Mouse (Mus musculus): ENCODE results near the gene Kcnc1. TPM values are rescaled to one million over a fixed set of nuclear protein-coding genes. Genes with fewer than 3 reads are reported as not detected.

The Kcnc1 gene
- polyA plus RNA-seq, 1 experiment from 2014 or later, result 0.03 TPM

GRCm38 (mm10) chr7:46397732-46398333 lies 1.5 kb downstream of the Kcnc1 start:
- Histone ChIP-seq H3K9me3 (replicated peaks) (no peaks in the 10 kb centered on the region), H3K4me3 (no peak overlapping the region), H3K27me3 (ENCODE audit: low read depth, poor library complexity, severe bottlenecking) (peaks cover 95% of the 10 kb centered on the region), H3K4me1 (peaks cover 26% of the 10 kb centered on the region), H3K36me3 (no peaks in the 10 kb centered on the region), H3K27ac (no peak overlapping the region)
- WGBS, result 13% methylated on average over 70 of the region's 70 CpGs
- no peak for DNase-seq (ENCODE audit: low spot score)

GRCm38 (mm10) chr7:46398612-46399011 lies 2.3 kb downstream of the Kcnc1 start:
- Histone ChIP-seq H3K36me3 (no peaks in the 10 kb centered on the region), H3K9me3 (replicated peaks) (no peaks in the 10 kb centered on the region), H3K4me1 (peaks cover 26% of the 10 kb centered on the region), H3K27ac (no peak overlapping the region), H3K27me3 (ENCODE audit: low read depth, poor library complexity, severe bottlenecking) (peaks cover 87% of the 10 kb centered on the region), H3K4me3 (no peak overlapping the region)
- 60% methylated on average over 4 of the region's 4 CpGs for WGBS
- DNase-seq (ENCODE audit: low spot score), result no peak

DNA sequence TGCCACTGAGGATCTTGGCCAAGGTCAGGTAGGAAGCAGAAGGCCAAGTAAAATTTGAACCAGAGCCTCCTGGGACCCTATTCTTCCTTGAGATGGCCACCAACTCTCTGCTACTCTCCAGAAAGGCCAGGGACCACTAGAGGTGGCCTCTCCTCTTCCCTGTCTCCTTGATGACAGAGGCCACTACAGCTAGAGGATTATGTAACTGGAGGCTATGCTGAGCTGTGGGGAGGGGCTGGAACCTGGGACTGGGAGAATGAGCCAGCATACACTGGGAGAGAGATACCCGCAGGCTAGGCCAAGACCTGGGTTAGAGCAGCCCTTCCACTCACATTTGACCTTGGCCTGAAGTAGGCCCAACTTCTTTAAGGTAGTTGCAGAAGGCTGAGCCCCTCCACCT lies 3.4 kb downstream of the Kcnc1 start:
- DNase-seq (ENCODE audit: low spot score), result no peak
- no peak overlapping the region for H3K4me3 ChIP-seq
- no peaks in the 10 kb centered on the region for H3K36me3 ChIP-seq
- no peaks in the 10 kb centered on the region for H3K9me3 ChIP-seq (replicated peaks)
- 80% methylated on average over 1 of the region's 1 CpGs for WGBS
- no peak overlapping the region for H3K27ac ChIP-seq
- peaks cover 26% of the 10 kb centered on the region for H3K4me1 ChIP-seq
- peaks cover 77% of the 10 kb centered on the region for H3K27me3 ChIP-seq (ENCODE audit: low read depth, poor library complexity, severe bottlenecking)

DNA sequence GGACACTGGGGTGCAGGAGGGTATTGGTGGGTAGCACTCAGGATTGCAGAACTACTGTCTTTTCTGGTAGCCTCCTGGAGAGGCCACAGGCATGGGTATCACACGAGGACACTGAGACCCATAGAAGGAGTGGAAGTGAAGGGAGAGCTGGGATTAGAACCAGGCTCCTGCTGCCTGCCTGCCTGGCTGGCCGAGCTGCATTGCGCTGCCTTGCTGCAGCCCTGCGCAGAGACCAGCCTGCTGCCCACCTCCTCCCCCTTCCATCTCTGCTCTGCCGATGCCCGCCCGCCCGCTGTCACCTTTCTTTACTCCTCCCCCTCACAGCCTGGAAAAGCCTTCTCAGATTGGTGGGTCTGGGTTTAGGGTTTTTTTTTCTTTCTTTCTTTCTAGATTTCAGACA lies 4.0 kb downstream of the Kcnc1 start:
- Histone ChIP-seq H3K4me1 (peaks cover 26% of the 10 kb centered on the region), H3K27ac (no peak overlapping the region), H3K4me3 (no peak overlapping the region), H3K27me3 (ENCODE audit: low read depth, poor library complexity, severe bottlenecking) (peaks cover 77% of the 10 kb centered on the region), H3K36me3 (no peaks in the 10 kb centered on the region), H3K9me3 (replicated peaks) (no peaks in the 10 kb centered on the region)
- 35% methylated on average over 8 of the region's 8 CpGs for WGBS
- DNase-seq (ENCODE audit: low spot score), result no peak

GRCm38 (mm10) chr7:46401371-46402180 lies 5.3 kb downstream of the Kcnc1 start:
- peaks cover 15% of the 10 kb centered on the region for H3K4me1 ChIP-seq
- no peak for DNase-seq (ENCODE audit: low spot score)
- H3K4me3 ChIP-seq, result no peak overlapping the region
- no peaks in the 10 kb centered on the region for H3K9me3 ChIP-seq (replicated peaks)
- WGBS, result 69% methylated on average over 3 of the region's 3 CpGs
- H3K36me3 ChIP-seq, result no peaks in the 10 kb centered on the region
- no peak overlapping the region for H3K27ac ChIP-seq
- H3K27me3 ChIP-seq (ENCODE audit: low read depth, poor library complexity, severe bottlenecking), result peaks cover 68% of the 10 kb centered on the region

GRCm38 (mm10) chr7:46403616-46404485 lies 7.6 kb downstream of the Kcnc1 start:
- no peaks in the 10 kb centered on the region for H3K9me3 ChIP-seq (replicated peaks)
- no peaks in the 10 kb centered on the region for H3K36me3 ChIP-seq
- no peak for DNase-seq (ENCODE audit: low spot score)
- H3K4me1 ChIP-seq, result no peaks in the 10 kb centered on the region
- H3K27me3 ChIP-seq (ENCODE audit: low read depth, poor library complexity, severe bottlenecking), result peaks cover 45% of the 10 kb centered on the region
- WGBS, result 84% methylated on average over 15 of the region's 15 CpGs
- H3K4me3 ChIP-seq, result no peak overlapping the region
- no peak overlapping the region for H3K27ac ChIP-seq

- no peaks in the 10 kb centered on the region for H3K4me1 ChIP-seq
- H3K9me3 ChIP-seq (replicated peaks), result no peaks in the 10 kb centered on the region
- DNase-seq (ENCODE audit: low spot score), result no peak
- peaks cover 37% of the 10 kb centered on the region for H3K27me3 ChIP-seq (ENCODE audit: low read depth, poor library complexity, severe bottlenecking)
- 75% methylated on average over 7 of the region's 7 CpGs for WGBS
- H3K27ac ChIP-seq, result no peak overlapping the region
- H3K4me3 ChIP-seq, result no peak overlapping the region
- no peaks in the 10 kb centered on the region for H3K36me3 ChIP-seq
Measured at GRCm38 (mm10) chr7:46404756-46405155, 8.5 kb downstream of the Kcnc1 start.

GRCm38 (mm10) chr7:46408606-46409005 lies 12.3 kb downstream of the Kcnc1 start:
- H3K27ac ChIP-seq, result no peak overlapping the region
- no peaks in the 10 kb centered on the region for H3K9me3 ChIP-seq (replicated peaks)
- H3K36me3 ChIP-seq, result no peaks in the 10 kb centered on the region
- H3K4me1 ChIP-seq, result no peaks in the 10 kb centered on the region
- peaks cover 17% of the 10 kb centered on the region for H3K27me3 ChIP-seq (ENCODE audit: low read depth, poor library complexity, severe bottlenecking)
- no peak overlapping the region for H3K4me3 ChIP-seq
- no peak for DNase-seq (ENCODE audit: low spot score)
- 85% methylated on average over 9 of the region's 9 CpGs for WGBS

GRCm38 (mm10) chr7:46409204-46409789 lies 13.0 kb downstream of the Kcnc1 start:
- Histone ChIP-seq H3K9me3 (replicated peaks) (no peaks in the 10 kb centered on the region), H3K36me3 (no peaks in the 10 kb centered on the region), H3K27ac (no peak overlapping the region), H3K27me3 (ENCODE audit: low read depth, poor library complexity, severe bottlenecking) (peaks cover 17% of the 10 kb centered on the region), H3K4me3 (no peak overlapping the region), H3K4me1 (no peaks in the 10 kb centered on the region)
- 46% methylated on average over 12 of the region's 12 CpGs for WGBS
- DNase-seq (ENCODE audit: low spot score), result no peak

DNA sequence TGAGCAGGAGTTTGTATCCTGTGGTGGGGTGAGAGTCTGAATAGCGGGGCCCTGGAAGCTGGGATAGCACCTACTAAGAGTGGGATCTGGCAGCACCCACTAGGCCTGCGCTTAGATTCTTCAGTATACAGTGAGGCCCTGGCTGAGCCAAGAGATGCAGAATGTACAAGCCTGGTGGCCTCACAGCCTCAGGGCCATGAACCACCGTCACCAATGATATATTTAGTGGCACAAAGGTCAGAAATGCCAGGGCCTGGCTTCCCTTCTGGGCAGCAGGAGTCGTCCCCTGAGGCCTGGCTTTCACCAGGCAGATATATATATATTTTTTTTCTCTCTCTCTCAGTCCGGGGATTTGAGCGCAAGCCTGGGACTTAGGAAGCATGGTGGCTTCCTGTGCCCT lies 14.4 kb downstream of the Kcnc1 start:
- Histone ChIP-seq H3K4me3 (no peak overlapping the region), H3K9me3 (replicated peaks) (no peaks in the 10 kb centered on the region), H3K27me3 (ENCODE audit: low read depth, poor library complexity, severe bottlenecking) (0 out of 2 replicates have a peak, but pooled peaks cover 6% of the 10 kb centered on the region), H3K4me1 (no peaks in the 10 kb centered on the region), H3K27ac (no peak overlapping the region), H3K36me3 (no peaks in the 10 kb centered on the region)
- no peak for DNase-seq (ENCODE audit: low spot score)
- 73% methylated on average over 6 of the region's 6 CpGs for WGBS

GRCm38 (mm10) chr7:46412823-46413222 lies 16.5 kb downstream of the Kcnc1 start:
- Histone ChIP-seq H3K27me3 (ENCODE audit: low read depth, poor library complexity, severe bottlenecking) (0 out of 2 replicates have a peak, but pooled peaks cover 6% of the 10 kb centered on the region), H3K4me1 (no peaks in the 10 kb centered on the region), H3K4me3 (no peak overlapping the region), H3K27ac (no peak overlapping the region), H3K9me3 (replicated peaks) (no peaks in the 10 kb centered on the region), H3K36me3 (no peaks in the 10 kb centered on the region)
- WGBS, result 85% methylated on average over 5 of the region's 5 CpGs
- no peak for DNase-seq (ENCODE audit: low spot score)

GRCm38 (mm10) chr7:46413959-46414725 lies 17.8 kb downstream of the Kcnc1 start:
- Histone ChIP-seq H3K27ac (no peak overlapping the region), H3K27me3 (ENCODE audit: low read depth, poor library complexity, severe bottlenecking) (0 out of 2 replicates have a peak, but pooled peaks cover 6% of the 10 kb centered on the region), H3K9me3 (replicated peaks) (no peaks in the 10 kb centered on the region), H3K4me1 (no peaks in the 10 kb centered on the region), H3K36me3 (no peaks in the 10 kb centered on the region), H3K4me3 (no peak overlapping the region)
- 63% methylated on average over 6 of the region's 6 CpGs for WGBS
- no peak for DNase-seq (ENCODE audit: low spot score)
